Comparison of ENCODE assay signal across 22 mouse cellular contexts in genomic region chr2:166706526-166706925, GRCm38 (mm10). TPM values are rescaled to one million over a fixed set of nuclear protein-coding genes. Genes with fewer than 3 reads are reported as not detected.
DNase-seq lines count a peak whose midpoint lies in the region; ATAC-seq and TF ChIP-seq lines count a peak whose summit lies in the region.
"Had no signal": no experiment of that assay in that cellular context is flagged by ENCODE, and none has a peak within 500 bp of the region (broad histone marks: within the 10 kb centered on the region; RNA-seq: fewer than 3 reads in every experiment).

No protein-coding gene starts in this region.

- 57% methylated on average over 2 of the region's 2 CpGs for WGBS in embryonic facial prominence, embryonic 13.5 days
- 67% methylated on average over 2 of the region's 2 CpGs for WGBS in embryonic facial prominence, embryonic 10.5 days
- WGBS in liver, postnatal 0 days (ENCODE audit: insufficient replicate concordance) = 41% methylated on average over 2 of the region's 2 CpGs

- TF ChIP-seq CTCF in liver, postnatal 0 days (IDR thresholded peaks at IDR 0.05; ENCODE audit: low read depth) = no peak

- DNase-seq in embryonic facial prominence, embryonic 10.5 days (ENCODE audit: low spot score) = no peak
- DNase-seq in c-Kit-positive CD71-positive TER-119-negative erythroid progenitor cells, embryonic 14.5 days (ENCODE audit: low read depth) = peak; percentile 67
- DNase-seq in liver = peak; percentile 80
- DNase-seq in liver, postnatal 0 days = no peak
- no peak for DNase-seq in testis, postnatal 10 days (ENCODE audit: low spot score)
- DNase-seq in layer of hippocampus, postnatal 10 days (ENCODE audit: low spot score in 2 of 2) = no peak
- DNase-seq: adrenal gland, postnatal 25 days; cerebellum, adult 2 months; gastrocnemius, adult 2 months; heart, postnatal 14 days; kidney, postnatal 4 days; lung, embryonic 14.5 days; right cerebral cortex, postnatal 14 days; thymus, adult 18-20 months had no signal

- peak overlapping the region; percentile 19; the same call in 1 of the 2 replicates for H3K27ac ChIP-seq in embryonic facial prominence, embryonic 13.5 days
- no peak overlapping the region for H3K27ac ChIP-seq in embryonic facial prominence, embryonic 10.5 days (replicated peaks)
- H3K27ac ChIP-seq in liver, postnatal 0 days (ENCODE audit: low read depth) = peak overlapping the region; percentile 78
- H3K27ac ChIP-seq: gastrocnemius, adult 2 months; hindbrain, embryonic 12.5 days; kidney, embryonic 15.5 days; limb, embryonic 12.5 days; midbrain, embryonic 15.5 days had no signal

- H3K36me3 ChIP-seq in embryonic facial prominence, embryonic 13.5 days = peaks cover 21% of the 10 kb centered on the region
- H3K36me3 ChIP-seq in embryonic facial prominence, embryonic 10.5 days (replicated peaks) = peaks cover 46% of the 10 kb centered on the region
- peaks cover 11% of the 10 kb centered on the region; the same call in 1 of the 2 replicates for H3K36me3 ChIP-seq in liver, postnatal 0 days (replicated peaks; ENCODE audit: insufficient read depth, low read length)
- H3K36me3 ChIP-seq: midbrain, embryonic 15.5 days had no signal

- H3K9me3 ChIP-seq in embryonic facial prominence, embryonic 13.5 days = no peaks in the 10 kb centered on the region
- peaks cover 5% of the 10 kb centered on the region; the same call in 1 of the 2 replicates for H3K9me3 ChIP-seq in embryonic facial prominence, embryonic 10.5 days
- no peaks in the 10 kb centered on the region for H3K9me3 ChIP-seq in liver, postnatal 0 days (ENCODE audit: low read length)
- H3K9me3 ChIP-seq: hindbrain, embryonic 12.5 days; kidney, embryonic 15.5 days; midbrain, embryonic 15.5 days had no signal

- ATAC-seq in embryonic facial prominence, embryonic 13.5 days (ENCODE audit: insufficient number of reproducible peaks, insufficient read depth, low FRiP score, low TSS enrichment, low read depth) = no peak
- peak; percentile 69 for ATAC-seq in liver, postnatal 0 days
- no peak for ATAC-seq in granulocyte monocyte progenitor cell, adult 5-6 weeks (replicated peaks; ENCODE audit: poor library complexity, severe bottlenecking)
- ATAC-seq: midbrain, embryonic 15.5 days had no signal

- H3K27me3 ChIP-seq in embryonic facial prominence, embryonic 13.5 days = no peaks in the 10 kb centered on the region
- no peaks in the 10 kb centered on the region for H3K27me3 ChIP-seq in embryonic facial prominence, embryonic 10.5 days (replicated peaks; ENCODE audit: low read depth, poor library complexity, severe bottlenecking)
- no peaks in the 10 kb centered on the region for H3K27me3 ChIP-seq in liver, postnatal 0 days (ENCODE audit: insufficient read depth, low read length)
- H3K27me3 ChIP-seq: heart, embryonic 12.5 days; hindbrain, embryonic 12.5 days; limb, embryonic 12.5 days; midbrain, embryonic 15.5 days had no signal

- H3K9ac ChIP-seq in embryonic facial prominence, embryonic 13.5 days = no peak overlapping the region
- 0 out of 2 replicates have a peak overlapping the region, but pooled peaks have one; percentile 44 for H3K9ac ChIP-seq in liver, postnatal 0 days (replicated peaks)
- H3K9ac ChIP-seq: heart, embryonic 12.5 days; hindbrain, embryonic 12.5 days; kidney, embryonic 15.5 days; limb, embryonic 12.5 days; lung, embryonic 14.5 days; midbrain, embryonic 15.5 days had no signal

- TF ChIP-seq EP300 in liver, postnatal 0 days (IDR thresholded peaks at IDR 0.05; ENCODE audit: low read depth) = peak; percentile 91

- H3K4me2 ChIP-seq in embryonic facial prominence, embryonic 13.5 days = no peak overlapping the region
- peak overlapping the region; percentile 55 for H3K4me2 ChIP-seq in liver, postnatal 0 days (ENCODE audit: low read depth, low read length)
- H3K4me2 ChIP-seq: heart, embryonic 12.5 days; hindbrain, embryonic 12.5 days; kidney, embryonic 15.5 days; limb, embryonic 12.5 days; lung, embryonic 14.5 days; midbrain, embryonic 15.5 days had no signal

- no peak overlapping the region for H3K4me3 ChIP-seq in embryonic facial prominence, embryonic 13.5 days
- H3K4me3 ChIP-seq in embryonic facial prominence, embryonic 10.5 days = no peak overlapping the region
- peak overlapping the region; percentile 3; the same call in 1 of the 2 replicates for H3K4me3 ChIP-seq in liver, postnatal 0 days (ENCODE audit: low read depth, low read length)
- H3K4me3 ChIP-seq: gastrocnemius, adult 2 months; heart, embryonic 12.5 days; hindbrain, embryonic 12.5 days; kidney, embryonic 15.5 days; limb, embryonic 12.5 days; midbrain, embryonic 15.5 days; myocyte had no signal

- peaks cover 45% of the 10 kb centered on the region for H3K4me1 ChIP-seq in embryonic facial prominence, embryonic 13.5 days
- peaks cover 68% of the 10 kb centered on the region for H3K4me1 ChIP-seq in embryonic facial prominence, embryonic 10.5 days
- H3K4me1 ChIP-seq in liver, postnatal 0 days (ENCODE audit: insufficient read depth) = peaks cover 75% of the 10 kb centered on the region

RNA-seq across cellular contexts. Expression of gene Prex1, which starts 7.1 kb away (rescaled TPM):
- polyA plus RNA-seq in embryonic facial prominence, embryonic 13.5 days (2015; fragmentation: Nextera tagmentation; extraction: Ambion mirVana) = 28.4 and 28.5 TPM in 2 replicates
- 32.6 and 35.2 TPM in 2 replicates for polyA plus RNA-seq in embryonic facial prominence, embryonic 10.5 days (2016; fragmentation: Nextera tagmentation; extraction: Ambion mirVana)
- 5.4 and 6.3 TPM in 2 replicates for polyA plus RNA-seq in liver, postnatal 0 days (2015; fragmentation: Nextera tagmentation; extraction: Ambion mirVana)
- total RNA-seq in granulocyte monocyte progenitor cell, adult 5-6 weeks (2014; fragmentation: Nextera tagmentation) = 29.4 and 39.0 TPM in 2 replicates
- 13.4 and 15.6 TPM in 2 replicates for total RNA-seq in granulocyte monocyte progenitor cell, adult 5-6 weeks (2017)
- 10 to 100 TPM; 76.6 to 86.9 TPM for total RNA-seq in layer of hippocampus, postnatal 10 days (2021)

Comparison
In these comparisons a context has a peak if more than half of its experiments do, and no peak if none do; other contexts are left out.
1. DNase-seq: peak in c-Kit-positive CD71-positive TER-119-negative erythroid progenitor cells, embryonic 14.5 days (single experiment) and liver (single experiment); none in embryonic facial prominence, embryonic 10.5 days (single experiment), liver, postnatal 0 days (single experiment), testis, postnatal 10 days (single experiment) and layer of hippocampus, postnatal 10 days (0 of 2).